Mouse (Mus musculus): ENCODE measurements around the gene Il20rb. TPM values are rescaled to one million over a fixed set of nuclear protein-coding genes. Genes with fewer than 3 reads are reported as not detected.

Gene Il20rb
- polyA plus RNA-seq, 1 experiment from 2014 or later, result 0.29 TPM

- ATAC-seq (ENCODE audit: low FRiP score) (no peak), DNase-seq (ENCODE audit: low spot score) (no peak)
- Histone ChIP-seq H3K9me3 (ENCODE audit: control insufficient read depth, low read length) (no peaks in the 10 kb centered on the region), H3K27me3 (ENCODE audit: control insufficient read depth, insufficient read depth, low read length) (no peaks in the 10 kb centered on the region), H3K36me3 (replicated peaks; ENCODE audit: control insufficient read depth, insufficient read depth) (no peaks in the 10 kb centered on the region), H3K4me2 (replicated peaks) (no peak overlapping the region), H3K9ac (no peak overlapping the region), H3K4me3 (replicated peaks; ENCODE audit: low read length) (no peak overlapping the region), H3K4me1 (replicated peaks; ENCODE audit: control insufficient read depth, insufficient read depth, low read length) (no peaks in the 10 kb centered on the region), H3K27ac (no peak overlapping the region)
- WGBS, result 96% methylated on average over 2 of the region's 2 CpGs
These were observed 55.7 kb downstream of the Il20rb start for GRCm38 (mm10) chr9:100430911-100431310.

GRCm38 (mm10) chr9:100419644-100420043 is 66.9 kb downstream of the Il20rb start:
- Histone ChIP-seq H3K9me3 (ENCODE audit: control insufficient read depth, low read length) (no peaks in the 10 kb centered on the region), H3K9ac (no peak overlapping the region), H3K4me3 (replicated peaks; ENCODE audit: low read length) (no peak overlapping the region), H3K4me2 (replicated peaks) (no peak overlapping the region), H3K27me3 (ENCODE audit: control insufficient read depth, insufficient read depth, low read length) (no peaks in the 10 kb centered on the region), H3K27ac (no peak overlapping the region), H3K36me3 (replicated peaks; ENCODE audit: control insufficient read depth, insufficient read depth) (no peaks in the 10 kb centered on the region), H3K4me1 (replicated peaks; ENCODE audit: control insufficient read depth, insufficient read depth, low read length) (peaks cover 11% of the 10 kb centered on the region)
- DNase-seq (ENCODE audit: low spot score) (no peak), ATAC-seq (ENCODE audit: low FRiP score) (no peak)
- 82% methylated on average over 8 of the region's 8 CpGs for WGBS

- H3K4me2 ChIP-seq (replicated peaks), result no peak overlapping the region
- DNase-seq (ENCODE audit: low spot score) (no peak), ATAC-seq (ENCODE audit: low FRiP score) (no peak)
- 93% methylated on average over 8 of the region's 8 CpGs for WGBS
- H3K9me3 ChIP-seq (ENCODE audit: control insufficient read depth, low read length), result no peaks in the 10 kb centered on the region
- no peak overlapping the region for H3K27ac ChIP-seq
- no peaks in the 10 kb centered on the region for H3K36me3 ChIP-seq (replicated peaks; ENCODE audit: control insufficient read depth, insufficient read depth)
- peaks cover 11% of the 10 kb centered on the region for H3K4me1 ChIP-seq (replicated peaks; ENCODE audit: control insufficient read depth, insufficient read depth, low read length)
- H3K4me3 ChIP-seq (replicated peaks; ENCODE audit: low read length), result no peak overlapping the region
- no peak overlapping the region for H3K9ac ChIP-seq
- H3K27me3 ChIP-seq (ENCODE audit: control insufficient read depth, insufficient read depth, low read length), result no peaks in the 10 kb centered on the region
These were observed 67.5 kb downstream of the Il20rb start for GRCm38 (mm10) chr9:100419103-100419502.

GRCm38 (mm10) chr9:100416756-100417155 is 69.8 kb downstream of the Il20rb start:
- Histone ChIP-seq H3K9me3 (ENCODE audit: control insufficient read depth, low read length) (no peaks in the 10 kb centered on the region), H3K27me3 (ENCODE audit: control insufficient read depth, insufficient read depth, low read length) (no peaks in the 10 kb centered on the region), H3K36me3 (replicated peaks; ENCODE audit: control insufficient read depth, insufficient read depth) (no peaks in the 10 kb centered on the region), H3K9ac (no peak overlapping the region), H3K4me3 (replicated peaks; ENCODE audit: low read length) (no peak overlapping the region), H3K4me1 (replicated peaks; ENCODE audit: control insufficient read depth, insufficient read depth, low read length) (peaks cover 15% of the 10 kb centered on the region), H3K4me2 (replicated peaks) (no peak overlapping the region), H3K27ac (no peak overlapping the region)
- no peak for DNase-seq (ENCODE audit: low spot score)
- ATAC-seq (ENCODE audit: low FRiP score), result no peak
- 21% methylated on average over 1 of the region's 1 CpGs for WGBS

- Histone ChIP-seq H3K27ac (no peak overlapping the region), H3K36me3 (replicated peaks; ENCODE audit: control insufficient read depth, insufficient read depth) (no peaks in the 10 kb centered on the region), H3K4me3 (replicated peaks; ENCODE audit: low read length) (no peak overlapping the region), H3K9ac (no peak overlapping the region), H3K4me1 (replicated peaks; ENCODE audit: control insufficient read depth, insufficient read depth, low read length) (peaks cover 15% of the 10 kb centered on the region), H3K27me3 (ENCODE audit: control insufficient read depth, insufficient read depth, low read length) (no peaks in the 10 kb centered on the region), H3K9me3 (ENCODE audit: control insufficient read depth, low read length) (no peaks in the 10 kb centered on the region), H3K4me2 (replicated peaks) (no peak overlapping the region)
- 57% methylated on average over 6 of the region's 6 CpGs for WGBS
- ATAC-seq (ENCODE audit: low FRiP score) (no peak), DNase-seq (ENCODE audit: low spot score) (no peak)
These were observed 70.3 kb downstream of the Il20rb start for GRCm38 (mm10) chr9:100416299-100416698.

GRCm38 (mm10) chr9:100415328-100415979 is 71.1 kb downstream of the Il20rb start:
- DNase-seq (ENCODE audit: low spot score) (peak; percentile 71), ATAC-seq (ENCODE audit: low FRiP score) (peak; percentile 74; the same call in 1 of the 2 replicates)
- Histone ChIP-seq H3K27ac (no peak overlapping the region), H3K4me1 (replicated peaks; ENCODE audit: control insufficient read depth, insufficient read depth, low read length) (peaks cover 15% of the 10 kb centered on the region), H3K4me3 (replicated peaks; ENCODE audit: low read length) (no peak overlapping the region), H3K9ac (no peak overlapping the region), H3K27me3 (ENCODE audit: control insufficient read depth, insufficient read depth, low read length) (no peaks in the 10 kb centered on the region), H3K4me2 (replicated peaks) (no peak overlapping the region), H3K9me3 (ENCODE audit: control insufficient read depth, low read length) (no peaks in the 10 kb centered on the region), H3K36me3 (replicated peaks; ENCODE audit: control insufficient read depth, insufficient read depth) (no peaks in the 10 kb centered on the region)
- 31% methylated on average over 7 of the region's 7 CpGs for WGBS

Other genes with a start within 250 kb of the Il20rb start
- gene Nck1, start 59.3 kb upstream of the Il20rb start, polyA plus RNA-seq (2014; fragmentation: Nextera tagmentation; extraction: Ambion mirVana), result 59.6 and 66.2 TPM in 2 replicates
- 24.2 and 26.2 TPM in 2 replicates for gene Slc35g2, start 84.3 kb upstream of the Il20rb start, polyA plus RNA-seq (2014; fragmentation: Nextera tagmentation; extraction: Ambion mirVana)
- 30.9 and 39.5 TPM in 2 replicates for gene Stag1, start 111.0 kb upstream of the Il20rb start, polyA plus RNA-seq (2014; fragmentation: Nextera tagmentation; extraction: Ambion mirVana)